Comparison of ENCODE assay signal across 17 mouse cellular contexts in the genomic region with DNA sequence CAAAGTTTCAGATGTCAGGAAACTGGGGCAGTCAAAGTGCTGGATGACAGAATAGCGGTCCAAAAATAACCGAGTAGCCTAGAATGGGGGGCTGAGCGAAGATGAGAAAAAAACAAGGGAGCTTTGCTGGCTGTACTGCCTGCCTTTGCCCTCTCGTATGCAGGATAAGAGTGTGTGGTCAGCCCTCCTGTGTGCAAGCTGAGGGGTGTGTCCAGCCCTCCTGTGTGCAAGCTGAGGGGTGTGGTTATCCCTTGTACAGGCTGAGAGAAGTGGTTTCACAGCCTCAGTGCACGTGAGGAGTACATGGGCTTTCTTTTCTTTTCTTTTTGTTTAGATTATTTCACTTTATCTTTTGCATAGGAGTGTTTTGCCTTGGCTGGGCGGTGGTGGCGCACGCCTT. TPM values are rescaled to one million over a fixed set of nuclear protein-coding genes. Genes with fewer than 3 reads are reported as not detected.
DNase-seq lines count a peak whose midpoint lies in the region; ATAC-seq and TF ChIP-seq lines count a peak whose summit lies in the region.
"Had no signal": no experiment of that assay in that cellular context is flagged by ENCODE, and none has a peak within 500 bp of the region (broad histone marks: within the 10 kb centered on the region; RNA-seq: fewer than 3 reads in every experiment).

No protein-coding gene starts in this region.

- H3K9ac ChIP-seq in heart, embryonic 13.5 days = no peak overlapping the region
- H3K9ac ChIP-seq in lung, embryonic 14.5 days = no peak overlapping the region
- H3K9ac ChIP-seq: hindbrain, embryonic 12.5 days; limb, embryonic 13.5 days; neural tube, embryonic 15.5 days had no signal

- TF ChIP-seq CTCF in lung, embryonic 14.5 days (IDR thresholded peaks at IDR 0.05; ENCODE audit: low read depth) = no peak

- no peaks in the 10 kb centered on the region for H3K27me3 ChIP-seq in heart, embryonic 13.5 days (replicated peaks)
- H3K27me3 ChIP-seq in lung, embryonic 14.5 days (ENCODE audit: insufficient read depth, low read length) = no peaks in the 10 kb centered on the region
- H3K27me3 ChIP-seq in limb, embryonic 10.5 days (ENCODE audit: low read depth, poor library complexity, severe bottlenecking) = no peaks in the 10 kb centered on the region
- H3K27me3 ChIP-seq: hindbrain, embryonic 12.5 days; limb, embryonic 13.5 days; neural tube, embryonic 15.5 days had no signal

- ATAC-seq in heart, embryonic 13.5 days (ENCODE audit: extremely low read depth, insufficient number of reproducible peaks, low FRiP score, low TSS enrichment) = no peak
- ATAC-seq in lung, embryonic 14.5 days (ENCODE audit: insufficient read depth) = peak; percentile 35; the same call in 1 of the 2 replicates
- ATAC-seq in megakaryocyte progenitor cell, adult 5-6 weeks (replicated peaks; ENCODE audit: poor library complexity) = peak; percentile 75
- no peak for ATAC-seq in CD4-positive, CD25-positive, alpha-beta regulatory T cell, adult 4 months

- peak overlapping the region; percentile 67; the same call in 1 of the 2 replicates for H3K27ac ChIP-seq in heart, embryonic 13.5 days (replicated peaks)
- 0 out of 2 replicates have a peak overlapping the region, but pooled peaks have one; percentile 30 for H3K27ac ChIP-seq in lung, embryonic 14.5 days (ENCODE audit: low read depth)
- no peak overlapping the region for H3K27ac ChIP-seq in limb, embryonic 10.5 days
- H3K27ac ChIP-seq: forebrain, embryonic 10.5 days; hindbrain, embryonic 12.5 days; limb, embryonic 13.5 days; neural tube, embryonic 15.5 days had no signal

- no peaks in the 10 kb centered on the region for H3K9me3 ChIP-seq in heart, embryonic 13.5 days
- no peaks in the 10 kb centered on the region for H3K9me3 ChIP-seq in lung, embryonic 14.5 days (ENCODE audit: low read depth, low read length)
- no peaks in the 10 kb centered on the region for H3K9me3 ChIP-seq in limb, embryonic 10.5 days (replicated peaks)
- H3K9me3 ChIP-seq: forebrain, embryonic 10.5 days; hindbrain, embryonic 12.5 days; limb, embryonic 13.5 days; neural tube, embryonic 15.5 days had no signal

- H3K4me2 ChIP-seq in heart, embryonic 13.5 days = no peak overlapping the region
- no peak overlapping the region for H3K4me2 ChIP-seq in lung, embryonic 14.5 days
- H3K4me2 ChIP-seq: hindbrain, embryonic 12.5 days; limb, embryonic 13.5 days; neural tube, embryonic 15.5 days had no signal

- WGBS in heart, embryonic 13.5 days = 53% methylated on average over 8 of the region's 8 CpGs
- WGBS in lung, embryonic 14.5 days = 46% methylated on average over 8 of the region's 8 CpGs
- 80% methylated on average over 8 of the region's 8 CpGs for WGBS in limb, embryonic 10.5 days

- peaks cover 28% of the 10 kb centered on the region for H3K4me1 ChIP-seq in heart, embryonic 13.5 days
- no peaks in the 10 kb centered on the region for H3K4me1 ChIP-seq in lung, embryonic 14.5 days (ENCODE audit: insufficient read depth)
- H3K4me1 ChIP-seq in limb, embryonic 10.5 days = peaks cover 10% of the 10 kb centered on the region
- H3K4me1 ChIP-seq: forebrain, embryonic 10.5 days; hindbrain, embryonic 12.5 days had no signal

- no peak for DNase-seq in heart, adult 8-10 months (ENCODE audit: low spot score)
- peak; percentile 17 for DNase-seq in lung, embryonic 14.5 days
- no peak for DNase-seq in lung, postnatal 36 days
- DNase-seq in NIH3T3 (ENCODE audit: low read depth) = peak; percentile 24
- DNase-seq in limb, embryonic 10.5 days (ENCODE audit: low spot score) = no peak
- DNase-seq: cerebellum, adult 8-10 months; heart, adult 18-20 months; kidney, adult 18-20 months; retina, postnatal 1 day; thymus, adult 2 months had no signal

- H3K36me3 ChIP-seq in heart, embryonic 13.5 days = no peaks in the 10 kb centered on the region
- no peaks in the 10 kb centered on the region for H3K36me3 ChIP-seq in lung, embryonic 14.5 days (ENCODE audit: insufficient read depth)
- H3K36me3 ChIP-seq in limb, embryonic 10.5 days = no peaks in the 10 kb centered on the region
- H3K36me3 ChIP-seq: forebrain, embryonic 10.5 days; hindbrain, embryonic 12.5 days; limb, embryonic 13.5 days; neural tube, embryonic 15.5 days had no signal

- H3K4me3 ChIP-seq in heart, embryonic 13.5 days = no peak overlapping the region
- no peak overlapping the region for H3K4me3 ChIP-seq in lung, embryonic 14.5 days (ENCODE audit: low read depth, low read length)
- H3K4me3 ChIP-seq in limb, embryonic 10.5 days = no peak overlapping the region
- H3K4me3 ChIP-seq: forebrain, embryonic 10.5 days; hindbrain, embryonic 12.5 days; limb, embryonic 13.5 days; neural tube, embryonic 15.5 days had no signal

RNA-seq across cellular contexts. Expression of gene Zbtb9, which starts 22.6 kb away (rescaled TPM):
- 9.1 and 9.8 TPM in 2 replicates for polyA plus RNA-seq in heart, embryonic 13.5 days (2015; fragmentation: Nextera tagmentation; extraction: Ambion mirVana)
- total RNA-seq in heart, adult 8-10 months (2022) = 1 to 10 TPM in 3 of 4 experiments, not detected in 1; 1.5 to 3.4 (median 2.2) TPM
- 13.3 TPM in 2 replicates for polyA plus RNA-seq in lung, embryonic 14.5 days (2014; fragmentation: Nextera tagmentation; extraction: Ambion mirVana)
- 2.9 and 5.3 TPM in 2 replicates for total RNA-seq in megakaryocyte progenitor cell, adult 5-6 weeks (2015)
- 16.3 and 22.1 TPM in 2 replicates for total RNA-seq in megakaryocyte progenitor cell, adult 5-6 weeks (2017)
- polyA plus RNA-seq in limb, embryonic 10.5 days (2016; fragmentation: Nextera tagmentation; extraction: Ambion mirVana) = 20.6 and 22.0 TPM in 2 replicates
- polyA plus RNA-seq in CD4-positive, CD25-positive, alpha-beta regulatory T cell, adult 4 months (2017; shearing (Covaris generic)) = 10 to 100 TPM; 11.5 to 15.6 TPM

RNA-seq across cellular contexts. Expression of gene Bak1, which starts 33.2 kb away (rescaled TPM):
- 5.3 and 5.4 TPM in 2 replicates for polyA plus RNA-seq in heart, embryonic 13.5 days (2015; fragmentation: Nextera tagmentation; extraction: Ambion mirVana)
- total RNA-seq in heart, adult 8-10 months (2022) = 10 to 100 TPM; 11.0 to 15.9 (median 13.7) TPM
- polyA plus RNA-seq in lung, embryonic 14.5 days (2014; fragmentation: Nextera tagmentation; extraction: Ambion mirVana) = 12.0 and 13.8 TPM in 2 replicates
- total RNA-seq in megakaryocyte progenitor cell, adult 5-6 weeks (2015) = 130 and 135 TPM in 2 replicates
- 63.3 and 68.7 TPM in 2 replicates for total RNA-seq in megakaryocyte progenitor cell, adult 5-6 weeks (2017)
- 3.7 and 4.6 TPM in 2 replicates for polyA plus RNA-seq in limb, embryonic 10.5 days (2016; fragmentation: Nextera tagmentation; extraction: Ambion mirVana)
- 1 to 10 TPM; 3.2 to 4.8 TPM for polyA plus RNA-seq in CD4-positive, CD25-positive, alpha-beta regulatory T cell, adult 4 months (2017; shearing (Covaris generic))

RNA-seq across cellular contexts. Expression of gene Syngap1, which starts 54.5 kb away (rescaled TPM):
- 1.3 and 2.0 TPM in 2 replicates for polyA plus RNA-seq in heart, embryonic 13.5 days (2015; fragmentation: Nextera tagmentation; extraction: Ambion mirVana)
- 1 to 10 TPM; 3.6 to 5.2 (median 4.7) TPM for total RNA-seq in heart, adult 8-10 months (2022)
- 1.8 and 2.0 TPM in 2 replicates for polyA plus RNA-seq in lung, embryonic 14.5 days (2014; fragmentation: Nextera tagmentation; extraction: Ambion mirVana)
- 5.3 and 11.6 TPM in 2 replicates for total RNA-seq in megakaryocyte progenitor cell, adult 5-6 weeks (2015)
- total RNA-seq in megakaryocyte progenitor cell, adult 5-6 weeks (2017) = 3.6 TPM in 2 replicates
- 2.8 and 3.1 TPM in 2 replicates for polyA plus RNA-seq in limb, embryonic 10.5 days (2016; fragmentation: Nextera tagmentation; extraction: Ambion mirVana)
- not detected for polyA plus RNA-seq in CD4-positive, CD25-positive, alpha-beta regulatory T cell, adult 4 months (2017; shearing (Covaris generic))

RNA-seq across cellular contexts. Expression of gene Cuta, which starts 56.2 kb away (rescaled TPM):
- 152 and 169 TPM in 2 replicates for polyA plus RNA-seq in heart, embryonic 13.5 days (2015; fragmentation: Nextera tagmentation; extraction: Ambion mirVana)
- 10 to 100 TPM; 91.9 to 98.0 (median 95.8) TPM for total RNA-seq in heart, adult 8-10 months (2022)
- 163 TPM in 2 replicates for polyA plus RNA-seq in lung, embryonic 14.5 days (2014; fragmentation: Nextera tagmentation; extraction: Ambion mirVana)
- 181 and 216 TPM in 2 replicates for total RNA-seq in megakaryocyte progenitor cell, adult 5-6 weeks (2015)
- total RNA-seq in megakaryocyte progenitor cell, adult 5-6 weeks (2017) = 75.8 and 82.9 TPM in 2 replicates
- 184 and 188 TPM in 2 replicates for polyA plus RNA-seq in limb, embryonic 10.5 days (2016; fragmentation: Nextera tagmentation; extraction: Ambion mirVana)
- 100 to 1,000 TPM; 153 to 166 TPM for polyA plus RNA-seq in CD4-positive, CD25-positive, alpha-beta regulatory T cell, adult 4 months (2017; shearing (Covaris generic))

Comparison
In these comparisons a context has a peak if more than half of its experiments do, and no peak if none do; other contexts are left out.
1. DNase-seq: peak in lung, embryonic 14.5 days (single experiment) and NIH3T3 (single experiment); none in heart, adult 8-10 months (single experiment), lung, postnatal 36 days (single experiment) and limb, embryonic 10.5 days (single experiment).
2. ATAC-seq: peak in lung, embryonic 14.5 days (single experiment) and megakaryocyte progenitor cell, adult 5-6 weeks (single experiment); none in heart, embryonic 13.5 days (single experiment) and CD4-positive, CD25-positive, alpha-beta regulatory T cell, adult 4 months (single experiment).